Comparison of ENCODE assay signal across 16 mouse cellular contexts in the genomic region with DNA sequence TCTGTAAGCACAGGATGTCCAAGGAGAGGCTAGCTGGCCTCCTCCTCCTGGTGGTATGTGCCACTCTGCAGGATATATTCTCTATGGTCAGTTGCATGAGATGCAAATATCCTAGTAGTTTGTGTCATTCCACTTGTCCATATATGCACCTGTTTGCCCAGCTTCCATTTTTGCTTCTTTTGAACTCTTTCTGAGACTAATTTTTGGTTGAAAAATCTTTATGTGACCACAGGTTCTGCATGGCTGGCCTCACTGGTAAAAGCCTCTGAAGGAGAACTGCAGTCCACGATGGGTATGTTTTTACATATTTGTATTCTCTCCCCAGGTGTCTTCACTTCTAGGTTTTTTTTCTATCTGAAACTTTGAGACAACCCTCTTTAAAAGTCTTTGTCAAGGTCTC.
"Had no signal": no experiment of that assay in that cellular context is flagged by ENCODE, and none has a peak within 500 bp of the region (broad histone marks: within the 10 kb centered on the region; RNA-seq: fewer than 3 reads in every experiment).

No protein-coding gene starts in this region.

- H3K4me1 ChIP-seq: neural tube, embryonic 13.5 days; neural tube, embryonic 15.5 days; stomach, embryonic 15.5 days had no signal

- H3K4me2 ChIP-seq: neural tube, embryonic 13.5 days; neural tube, embryonic 15.5 days; stomach, embryonic 15.5 days had no signal

- H3K9me3 ChIP-seq: neural tube, embryonic 13.5 days; neural tube, embryonic 15.5 days; stomach, embryonic 15.5 days had no signal

- DNase-seq: retina, postnatal 1 day; right cerebral cortex, adult 18-20 months; right cerebral cortex, postnatal 14 days; right cerebral cortex, postnatal 25 days; right cerebral cortex, postnatal 4 days; spleen, adult 18-20 months; thymus, adult 18-20 months; thymus, adult 2 months; thymus, postnatal 14 days; thymus, postnatal 25 days; thymus, postnatal 36 days; thymus, postnatal 4 days had no signal

- H3K9ac ChIP-seq: neural tube, embryonic 13.5 days; neural tube, embryonic 15.5 days; stomach, embryonic 15.5 days had no signal

- H3K27me3 ChIP-seq: neural tube, embryonic 13.5 days; neural tube, embryonic 15.5 days; stomach, embryonic 15.5 days had no signal

- H3K4me3 ChIP-seq: neural tube, embryonic 13.5 days; neural tube, embryonic 15.5 days; stomach, embryonic 15.5 days had no signal

- H3K27ac ChIP-seq: neural tube, embryonic 13.5 days; neural tube, embryonic 15.5 days; stomach, embryonic 15.5 days; stomach, postnatal 0 days had no signal

- H3K36me3 ChIP-seq: neural tube, embryonic 13.5 days; neural tube, embryonic 15.5 days; stomach, embryonic 15.5 days had no signal
